Mouse (Mus musculus): ENCODE measurements at regions not wholly inside any gene's neighbourhood (a gene's known extent, or its start where the extent isn't known, plus 50 kb on each side); places are given as distances from the start of the nearest gene placed in this dataset.

DNA sequence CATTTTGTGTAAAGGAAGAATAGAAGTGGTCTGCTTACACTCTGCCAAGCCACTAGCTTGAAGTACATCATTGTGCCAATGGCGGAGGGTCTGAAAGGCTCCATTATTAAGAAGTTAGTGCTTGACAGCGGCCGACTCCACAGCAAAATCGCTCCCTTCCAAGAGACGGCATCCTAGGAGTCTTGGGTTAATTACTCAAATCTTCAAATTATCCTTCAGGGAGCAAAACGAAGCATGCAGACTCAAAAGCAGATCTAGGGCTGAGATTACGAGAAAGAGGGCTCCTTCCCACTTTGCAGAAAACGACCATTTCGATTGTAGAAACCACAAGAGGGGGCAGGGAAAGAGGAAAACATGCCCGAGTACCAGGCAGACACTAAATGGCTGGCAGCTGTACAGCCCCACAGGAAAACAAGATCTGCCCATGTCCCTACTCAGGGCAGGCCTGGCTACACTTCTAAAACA lies 121.9 kb upstream of the Ankrd55 start:
- no peak for TF ChIP-seq CTCF (IDR thresholded peaks at IDR 0.05; ENCODE audit: borderline replicate concordance, insufficient read depth, low read depth, low read length)
- TF ChIP-seq POLR2A (IDR thresholded peaks at IDR 0.05; ENCODE audit: borderline replicate concordance, insufficient read depth, low read length), result no peak

All from cerebellum, adult 2 months (tissue).